Mouse (Mus musculus) lung, postnatal 0 days (tissue): Measurements from ENCODE around the gene Fam151a. TPM values are rescaled to one million over a fixed set of nuclear protein-coding genes. Genes with fewer than 3 reads are reported as not detected.
A peak's percentile ranks its signal among the peaks of the same experiment; 100 is the strongest.

ENCODE experiments used
- ATAC-seq: fragments of 200-750 bp; cut with Nextera tagmentation; 2 replicates; pipeline ENCODE4 v1.8.0; 2017; ENCODE audit warnings: moderate library complexity
- DNase-seq: peaks from one replicate; pipeline ENCODE4 v3.0.0-alpha.2; 2016; ENCODE audit warnings: low spot score
- H3K27ac ChIP-seq: fragments of 300-500 bp; sonication (generic); 2 replicates; pipeline ENCODE4 v1.5.1; 2014; ENCODE audit warnings: antibody characterized with exemption, mild to moderate bottlenecking, low read length, mixed read lengths
- H3K27me3 ChIP-seq: fragments of 300-500 bp; sonication (generic); replicated peaks from 2 replicates; pipeline ENCODE4 v1.6.1; 2014; ENCODE audit warnings: low read length, mixed read lengths; ENCODE audit not compliant: insufficient read depth
- H3K36me3 ChIP-seq: fragments of 300-500 bp; sonication (generic); 2 replicates; pipeline ENCODE4 v1.6.1; 2014; ENCODE audit warnings: low read length, mixed read lengths; ENCODE audit not compliant: insufficient read depth
- H3K4me1 ChIP-seq: fragments of 300-500 bp; sonication (generic); 2 replicates; pipeline ENCODE4 v1.6.1; 2014; ENCODE audit warnings: antibody characterized with exemption, low read depth, low read length, mixed read lengths; ENCODE audit not compliant: insufficient read depth
- H3K4me2 ChIP-seq: fragments of 300-500 bp; sonication (generic); replicated peaks from 2 replicates; pipeline ENCODE4 v1.6.1; 2014; ENCODE audit warnings: low read depth, mild to moderate bottlenecking, low read length, moderate library complexity, mixed read lengths
- H3K4me3 ChIP-seq: fragments of 300-500 bp; sonication (generic); 2 replicates; pipeline ENCODE4 v1.5.1; 2014; ENCODE audit warnings: low read depth, low read length
- H3K9ac ChIP-seq: fragments of 300-500 bp; sonication (generic); replicated peaks from 2 replicates; pipeline ENCODE4 v1.6.1; 2014; ENCODE audit warnings: low read depth, mild to moderate bottlenecking
- H3K9me3 ChIP-seq: fragments of 300-500 bp; sonication (generic); 2 replicates; pipeline ENCODE4 v1.6.1; 2016; ENCODE audit warnings: low read length, mixed read lengths
- CTCF ChIP-seq: IDR thresholded peaks from 2 replicates; pipeline ENCODE4 v1.5.1; 2016; ENCODE audit warnings: antibody characterized with exemption, mild to moderate bottlenecking
- EP300 ChIP-seq: IDR thresholded peaks from 2 replicates; pipeline ENCODE4 v1.6.1; 2016; ENCODE audit warnings: antibody characterized with exemption, mild to moderate bottlenecking, control low read depth
- WGBS: fragments of 180-500 bp; shearing (Covaris S2); extraction: QIAGEN DNeasy Blood & Tissue Kit; methylation state at CpG from one replicate; pipeline ENCODE4 v1.1.7; 2014; 5-methylcytosine and 5-hydroxymethylcytosine counted together
- polyA plus RNA-seq: library from polyadenylated mRNA; unstranded; fragments of >200 nt; fragmentation: Nextera tagmentation; extraction: Ambion mirVana; gene quantifications from 2 replicates; pipeline ENCODE4 v1.2.1, GENCODE M21; 2015

Gene Fam151a
- polyA plus RNA-seq = 0.31 and 0.40 TPM in 2 replicates

DNA sequence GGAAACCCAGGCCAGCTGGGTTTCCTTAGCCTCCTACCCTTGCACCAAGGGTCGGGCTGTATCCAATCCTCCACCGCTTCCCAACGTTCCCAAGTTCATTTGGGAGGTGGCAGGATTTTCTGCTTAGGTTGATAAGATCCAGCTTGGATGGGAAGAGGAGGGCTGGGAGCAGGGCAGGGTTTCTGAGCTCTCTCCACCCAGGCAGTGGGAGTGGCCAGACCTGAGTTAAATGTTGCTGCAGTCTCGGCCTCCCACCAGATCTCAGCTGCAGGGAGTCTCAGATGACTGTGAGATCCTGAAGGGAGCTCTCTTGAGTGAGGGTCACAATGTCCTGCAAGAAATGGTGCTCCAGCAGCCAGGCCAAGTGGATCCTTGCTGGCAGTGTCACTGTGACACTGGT is at the start of gene Fam151a:
Gene Fam151a, plus strand, starts transcription at position 254 of the 400 bp plus-strand sequence.
- WGBS = 26% methylated on average over 4 of the region's 4 CpGs
- peak; percentile 6 for DNase-seq
- TF ChIP-seq EP300 = no peak
- TF ChIP-seq CTCF = no peak
- no peaks in the 10 kb centered on the region for H3K9me3 ChIP-seq
- H3K9ac ChIP-seq = no peak within 1 kb of the TSS
- H3K4me3 ChIP-seq = no peak within 1 kb of the TSS
- H3K27me3 ChIP-seq = no peaks in the 10 kb centered on the region
- no peaks in the 10 kb centered on the region for H3K4me1 ChIP-seq
- no peak within 1 kb of the TSS for H3K27ac ChIP-seq
- no peak within 1 kb of the TSS for H3K4me2 ChIP-seq
- H3K36me3 ChIP-seq = no peaks in the 10 kb centered on the region
- ATAC-seq = no peak

DNA sequence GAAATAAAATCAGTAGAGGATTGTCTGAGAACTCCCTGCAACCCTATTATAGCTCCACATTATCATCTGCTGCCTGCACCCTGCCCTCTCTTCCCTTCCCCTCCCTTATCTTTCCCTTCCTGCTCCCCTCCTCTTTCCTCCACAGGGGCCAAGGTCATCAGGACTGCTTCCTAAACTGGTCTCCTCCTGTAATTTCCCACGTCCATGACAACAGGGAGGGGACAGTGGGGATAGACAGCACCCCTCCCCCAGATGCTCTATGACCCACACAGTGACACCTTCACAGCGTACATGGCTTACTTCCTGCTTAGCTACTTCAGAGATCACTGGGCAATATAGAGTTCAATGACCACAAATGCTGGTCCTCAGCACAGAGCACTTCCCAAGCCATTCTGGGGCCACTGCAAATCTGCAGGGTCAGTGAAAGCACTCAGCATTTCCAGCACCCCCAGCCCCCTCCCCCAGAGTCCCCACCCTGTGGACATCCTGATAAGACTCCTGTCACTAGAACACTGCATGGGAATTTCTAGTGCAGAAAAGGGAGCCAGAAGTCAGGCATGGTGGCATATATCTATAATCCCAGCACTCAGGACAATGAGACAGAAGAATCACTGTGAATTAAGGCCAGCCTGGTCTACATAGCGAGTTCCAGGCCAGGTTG is 44.9 kb upstream of the Fam151a start:
- WGBS = 30% methylated on average over 3 of the region's 3 CpGs

DNA sequence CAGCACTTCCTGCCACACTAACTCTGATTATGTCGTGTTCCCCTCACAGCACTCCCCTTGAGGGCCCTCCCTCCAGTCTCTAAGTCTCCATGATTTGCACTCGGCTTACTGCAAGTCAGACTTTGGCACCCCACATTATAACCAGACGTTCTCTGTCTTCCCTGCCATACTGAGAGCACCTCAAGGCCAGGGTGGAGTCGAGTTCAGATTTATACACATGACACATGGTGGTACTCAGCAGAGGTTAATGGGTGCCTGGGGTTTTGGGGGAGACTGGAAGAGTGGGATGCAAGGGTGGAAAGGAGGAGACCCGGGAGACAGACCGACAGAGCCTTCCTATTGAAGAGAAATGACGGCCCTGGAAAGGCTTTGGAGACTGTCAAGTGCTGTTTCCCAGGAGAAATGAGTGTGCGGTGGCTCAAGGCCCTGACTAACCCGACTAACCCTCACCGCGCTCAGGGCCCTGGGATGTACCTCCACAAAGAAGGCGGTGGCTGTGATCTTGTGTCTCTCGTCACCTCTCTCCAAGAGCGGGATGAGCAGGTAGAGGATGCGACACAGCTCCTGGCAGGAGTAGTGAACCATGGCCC is 39.8 kb upstream of the Fam151a start:
- TF ChIP-seq CTCF = no peak
- no peak for TF ChIP-seq EP300
- H3K36me3 ChIP-seq = no peaks in the 10 kb centered on the region
- no peak overlapping the region for H3K4me2 ChIP-seq
- no peaks in the 10 kb centered on the region for H3K4me1 ChIP-seq
- whole genome bisulfite sequencing = 75% methylated on average over 15 of the region's 15 CpGs
- no peak overlapping the region for H3K4me3 ChIP-seq
- no peak overlapping the region for H3K27ac ChIP-seq
- ATAC-seq (no peak), DNase-seq (no peak)
- H3K9ac ChIP-seq = no peak overlapping the region
- H3K9me3 ChIP-seq = no peaks in the 10 kb centered on the region
- no peaks in the 10 kb centered on the region for H3K27me3 ChIP-seq

More for the DNA sequence above, 44.9 kb upstream of the Fam151a start:
- DNase-seq (no peak), ATAC-seq (no peak)
- Histone ChIP-seq H3K4me3 (no peak overlapping the region), H3K4me1 (no peaks in the 10 kb centered on the region), H3K27ac (no peak overlapping the region), H3K27me3 (no peaks in the 10 kb centered on the region), H3K4me2 (no peak overlapping the region), H3K9ac (no peak overlapping the region), H3K9me3 (no peaks in the 10 kb centered on the region), H3K36me3 (no peaks in the 10 kb centered on the region)
- TF ChIP-seq CTCF = no peak
- no peak for TF ChIP-seq EP300

DNA sequence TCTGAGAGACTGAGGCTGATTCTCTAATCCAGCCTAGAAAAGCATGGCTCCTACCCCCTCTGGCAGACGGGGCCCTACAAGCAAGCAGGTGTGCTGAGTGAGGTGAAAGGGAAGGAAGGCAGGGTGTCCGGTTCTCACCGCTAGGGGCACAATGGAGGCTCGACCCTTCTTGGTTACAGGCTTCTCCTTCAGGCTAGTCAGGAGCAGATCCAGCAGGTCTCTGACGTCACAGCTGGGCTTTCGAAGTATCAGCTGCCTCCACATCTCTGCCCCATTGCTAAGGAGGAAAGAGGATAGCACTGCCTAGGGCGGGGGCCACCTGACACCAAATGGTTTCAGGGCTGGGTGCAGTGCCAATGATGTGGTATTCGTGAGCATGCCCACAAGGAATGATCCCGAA is 33.7 kb upstream of the Fam151a start:
- no peak overlapping the region for H3K4me2 ChIP-seq
- no peaks in the 10 kb centered on the region for H3K27me3 ChIP-seq
- H3K9ac ChIP-seq = no peak overlapping the region
- no peak overlapping the region for H3K4me3 ChIP-seq
- DNase-seq = peak; percentile 51
- no peaks in the 10 kb centered on the region for H3K4me1 ChIP-seq
- no peaks in the 10 kb centered on the region for H3K36me3 ChIP-seq
- no peaks in the 10 kb centered on the region for H3K9me3 ChIP-seq
- peak; percentile 48 for ATAC-seq
- 14% methylated on average over 9 of the region's 9 CpGs for WGBS
- no peak overlapping the region for H3K27ac ChIP-seq
- peak; percentile 69 for TF ChIP-seq CTCF
- no peak for TF ChIP-seq EP300

DNA sequence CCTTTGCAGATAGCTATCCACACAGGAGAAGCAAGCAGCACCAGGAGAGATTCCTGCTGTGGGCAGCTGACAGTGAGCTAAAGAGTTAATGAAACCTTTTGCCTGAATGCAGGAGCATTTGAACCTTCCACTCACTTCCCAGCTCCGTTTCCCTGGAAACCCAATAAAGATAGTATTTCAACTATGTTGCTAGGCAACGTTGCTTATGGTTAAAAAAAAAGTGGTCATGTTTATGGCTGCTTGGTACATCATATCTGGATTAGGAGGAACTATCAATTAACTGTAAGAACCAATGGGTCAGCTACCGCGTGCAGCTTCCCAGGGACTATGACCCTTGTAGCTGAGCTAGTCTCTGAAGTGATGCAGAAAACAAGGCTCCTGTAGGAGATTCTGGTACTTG is 32.9 kb upstream of the Fam151a start:
- no peak overlapping the region for H3K27ac ChIP-seq
- H3K36me3 ChIP-seq = no peaks in the 10 kb centered on the region
- no peak overlapping the region for H3K4me2 ChIP-seq
- no peaks in the 10 kb centered on the region for H3K9me3 ChIP-seq
- WGBS = 27% methylated on average over 4 of the region's 4 CpGs
- DNase-seq (no peak), ATAC-seq (no peak)
- no peak for TF ChIP-seq CTCF
- no peak for TF ChIP-seq EP300
- H3K4me3 ChIP-seq = no peak overlapping the region
- H3K9ac ChIP-seq = no peak overlapping the region
- H3K27me3 ChIP-seq = no peaks in the 10 kb centered on the region
- no peaks in the 10 kb centered on the region for H3K4me1 ChIP-seq

DNA sequence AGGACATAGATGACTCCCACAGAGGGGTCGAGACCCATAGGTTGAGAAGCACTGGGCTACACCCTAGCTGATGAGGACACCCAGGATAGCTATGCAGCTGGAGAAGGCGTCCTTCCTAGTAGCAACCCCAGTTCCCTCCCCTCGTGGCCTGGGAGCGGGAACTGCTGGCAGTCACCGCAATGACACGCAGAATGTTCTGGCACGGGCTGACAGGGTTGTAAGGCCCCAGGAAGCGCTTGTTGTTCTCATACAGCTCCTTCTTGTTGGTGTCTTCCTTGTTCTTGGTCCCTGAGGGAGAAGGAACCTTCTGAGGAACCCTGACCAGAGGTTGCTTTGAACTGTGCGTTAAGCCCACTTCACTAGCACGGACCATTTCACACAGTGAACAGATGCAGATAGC is 29.7 kb upstream of the Fam151a start:
- H3K9me3 ChIP-seq = no peaks in the 10 kb centered on the region
- no peak overlapping the region for H3K9ac ChIP-seq
- WGBS = 76% methylated on average over 10 of the region's 10 CpGs
- no peak overlapping the region for H3K4me2 ChIP-seq
- H3K27me3 ChIP-seq = no peaks in the 10 kb centered on the region
- H3K27ac ChIP-seq = no peak overlapping the region
- no peak overlapping the region for H3K4me3 ChIP-seq
- no peaks in the 10 kb centered on the region for H3K36me3 ChIP-seq
- H3K4me1 ChIP-seq = no peaks in the 10 kb centered on the region
- TF ChIP-seq CTCF = no peak
- TF ChIP-seq EP300 = no peak
- DNase-seq (no peak), ATAC-seq (no peak)
